Mouse (Mus musculus): ENCODE data around the gene 4930486L24Rik. TPM values are rescaled to one million over a fixed set of nuclear protein-coding genes. Genes with fewer than 3 reads are reported as not detected.
"Not testable (repeated sequence)": the region's sequence is repeated elsewhere in the genome, so short reads cannot be mapped to it uniquely, and the experiment has no call there.

4930486L24Rik gene
- total RNA-seq (2022) = under 1 TPM in 1 of 4 experiments, not detected in 3; 0.29 TPM

- DNase-seq (ENCODE audit: low spot score in 2 of 2) = no peak
Measured at GRCm38 (mm10) chr13:60864281-60864680, at the start of gene 4930486L24Rik. Gene 4930486L24Rik (minus strand): TSS chr13:60864475.

GRCm38 (mm10) chr13:60904780-60905179, 40.5 kb upstream of the 4930486L24Rik start, which contains the start of gene Tpbpb:
Gene Tpbpb (minus strand): TSS chr13:60904880.
- DNase-seq (ENCODE audit: low spot score in 2 of 2) = not testable (repeated sequence)

DNA sequence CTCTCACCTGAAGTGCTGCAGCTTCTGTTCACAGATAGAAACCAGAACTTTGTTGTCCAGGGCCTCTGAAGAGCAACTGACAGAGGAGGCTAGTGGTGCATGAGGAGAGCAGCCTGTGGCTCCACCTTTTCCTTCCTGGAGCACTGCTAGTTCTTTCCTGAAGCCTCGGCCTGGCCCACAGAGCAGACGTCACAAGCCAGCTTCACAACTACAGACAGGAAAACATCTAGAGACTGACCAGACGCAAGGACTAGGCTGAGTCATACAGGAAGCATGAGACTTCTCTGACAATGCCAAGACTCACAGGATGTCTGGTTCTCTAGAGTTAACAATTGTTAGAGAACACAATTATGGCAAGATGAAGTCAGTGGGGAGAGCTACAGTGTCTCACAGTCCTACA, 33.1 kb upstream of the 4930486L24Rik start, which contains the start of gene Ctla2b:
Gene Ctla2b (minus strand): TSS at position 120 of the 400 bp plus-strand sequence.
- DNase-seq (ENCODE audit: low spot score in 2 of 2) = peak; percentile 1 to 2

DNA sequence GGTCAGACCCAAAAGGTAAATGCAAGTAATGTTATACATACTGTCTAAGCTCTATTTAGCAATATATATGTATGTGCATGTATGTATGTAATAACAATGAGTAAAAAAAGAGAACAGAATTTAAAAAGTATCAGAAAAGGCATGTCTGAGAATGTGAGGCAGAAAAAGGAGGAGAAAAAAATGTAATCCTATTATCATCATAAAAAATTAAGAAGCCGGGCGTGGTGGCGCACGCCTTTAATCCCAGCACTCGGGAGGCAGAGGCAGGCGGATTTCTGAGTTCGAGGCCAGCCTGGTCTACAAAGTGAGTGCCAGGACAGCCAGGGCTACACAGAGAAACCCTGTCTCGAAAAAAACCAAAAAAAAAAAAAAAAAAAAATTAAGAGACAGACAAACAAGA, 32.5 kb upstream of the 4930486L24Rik start, which contains the start of gene Gm49392:
Gene Gm49392 (minus strand): TSS at position 101 of the 400 bp plus-strand sequence.
- DNase-seq (ENCODE audit: low spot score in 2 of 2) = not testable (repeated sequence)

- DNase-seq (ENCODE audit: low spot score in 2 of 2) = no peak
Measured at GRCm38 (mm10) chr13:60895406-60896160, 31.3 kb upstream of the 4930486L24Rik start.

DNA sequence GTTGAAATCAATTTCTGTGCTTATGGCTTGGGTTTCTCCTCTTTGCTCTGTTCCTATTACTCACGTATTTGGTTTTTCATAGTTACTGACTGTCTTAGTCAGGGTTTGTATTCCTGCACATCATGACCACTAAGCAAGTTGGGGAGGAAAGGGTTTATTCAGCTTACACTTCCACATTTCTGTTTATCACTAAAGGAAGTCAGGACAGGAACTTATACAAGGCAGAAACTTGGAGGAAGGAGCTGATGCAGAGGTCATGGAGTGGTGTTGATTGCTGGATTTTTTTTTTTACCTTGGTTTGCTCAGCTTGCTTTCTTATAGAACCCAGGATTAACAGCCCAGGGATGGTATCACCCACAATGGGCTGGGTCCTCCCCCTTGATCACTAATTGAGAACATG, 28.0 kb upstream of the 4930486L24Rik start:
- DNase-seq (ENCODE audit: low spot score in 2 of 2) = no peak

DNA sequence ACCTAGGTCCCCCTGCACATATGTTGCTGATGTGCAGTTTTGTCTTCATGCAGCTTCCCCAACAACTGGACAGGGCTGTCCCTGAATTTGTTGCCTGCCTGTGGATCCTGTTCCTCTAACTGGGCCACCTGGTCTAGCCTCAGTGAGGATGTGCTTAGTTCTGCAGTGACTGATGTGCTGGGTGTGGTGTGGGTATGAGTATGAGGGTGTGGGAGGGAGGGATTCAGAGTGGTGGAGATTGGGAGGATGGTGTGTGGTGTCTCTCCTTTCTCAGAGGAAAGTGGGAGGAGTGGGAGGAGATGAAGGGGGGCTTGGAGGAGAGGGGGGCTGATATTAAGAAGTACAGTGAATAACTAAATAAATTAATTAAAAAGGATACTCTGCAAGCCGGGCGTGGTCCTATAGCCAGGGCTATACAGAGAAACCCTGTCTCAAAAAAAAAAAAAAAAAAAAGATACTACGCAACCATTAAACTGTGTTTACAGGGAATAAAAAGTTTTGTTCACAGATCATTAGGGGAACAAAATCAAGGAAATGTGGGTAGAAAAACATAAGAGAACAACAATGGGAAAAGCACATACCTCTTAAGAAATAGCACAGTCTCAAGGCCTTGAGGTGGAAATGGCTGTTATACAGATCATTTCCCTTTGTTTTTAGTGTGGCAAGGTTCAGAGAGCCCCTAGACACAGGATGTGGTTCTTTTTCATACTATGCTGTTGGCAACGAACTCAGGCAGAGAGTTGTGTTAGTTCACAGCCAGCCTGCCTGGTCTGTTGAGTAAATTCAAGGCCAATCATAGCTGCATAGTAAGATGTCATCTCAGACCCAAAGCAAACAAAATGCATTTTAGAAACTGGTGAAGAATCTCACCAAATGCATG, 15.8 kb downstream of the 4930486L24Rik start:
- no peak for DNase-seq (ENCODE audit: low spot score in 2 of 2)

- no peak for DNase-seq (ENCODE audit: low spot score in 2 of 2)
Measured at GRCm38 (mm10) chr13:60843153-60843552, 21.1 kb downstream of the 4930486L24Rik start.

- no peak for DNase-seq (ENCODE audit: low spot score in 2 of 2)
Measured at GRCm38 (mm10) chr13:60842703-60843102, 21.6 kb downstream of the 4930486L24Rik start.

DNA sequence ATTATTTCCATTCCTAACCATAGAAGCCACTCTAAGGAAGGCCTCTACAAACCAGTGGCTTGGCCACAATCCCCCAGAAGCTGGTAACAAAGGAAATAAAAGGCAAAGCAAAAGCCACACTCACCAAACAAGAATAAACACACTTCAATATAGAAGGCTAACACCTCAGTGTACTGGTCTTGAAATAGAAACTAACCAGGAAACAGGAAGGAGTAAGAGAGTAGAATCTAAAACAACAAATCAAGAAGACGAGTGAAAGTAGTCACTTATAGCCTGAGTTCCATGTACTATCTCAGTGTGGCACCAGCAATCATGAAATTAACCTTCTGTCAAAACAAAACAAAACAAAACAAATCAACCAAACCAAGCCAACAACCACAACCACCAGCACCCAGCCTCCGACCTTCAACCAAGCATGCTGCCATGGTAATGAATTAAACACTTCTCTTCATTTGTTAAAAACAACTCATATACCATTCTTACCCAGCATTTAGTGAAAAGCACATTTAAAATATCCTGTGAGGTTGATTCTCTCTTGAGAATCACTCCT, 24.8 kb downstream of the 4930486L24Rik start:
- no peak for DNase-seq (ENCODE audit: low spot score in 2 of 2)

- DNase-seq (ENCODE audit: low spot score in 2 of 2) = no peak
Measured at GRCm38 (mm10) chr13:60826052-60826451, 38.2 kb downstream of the 4930486L24Rik start.

DNA sequence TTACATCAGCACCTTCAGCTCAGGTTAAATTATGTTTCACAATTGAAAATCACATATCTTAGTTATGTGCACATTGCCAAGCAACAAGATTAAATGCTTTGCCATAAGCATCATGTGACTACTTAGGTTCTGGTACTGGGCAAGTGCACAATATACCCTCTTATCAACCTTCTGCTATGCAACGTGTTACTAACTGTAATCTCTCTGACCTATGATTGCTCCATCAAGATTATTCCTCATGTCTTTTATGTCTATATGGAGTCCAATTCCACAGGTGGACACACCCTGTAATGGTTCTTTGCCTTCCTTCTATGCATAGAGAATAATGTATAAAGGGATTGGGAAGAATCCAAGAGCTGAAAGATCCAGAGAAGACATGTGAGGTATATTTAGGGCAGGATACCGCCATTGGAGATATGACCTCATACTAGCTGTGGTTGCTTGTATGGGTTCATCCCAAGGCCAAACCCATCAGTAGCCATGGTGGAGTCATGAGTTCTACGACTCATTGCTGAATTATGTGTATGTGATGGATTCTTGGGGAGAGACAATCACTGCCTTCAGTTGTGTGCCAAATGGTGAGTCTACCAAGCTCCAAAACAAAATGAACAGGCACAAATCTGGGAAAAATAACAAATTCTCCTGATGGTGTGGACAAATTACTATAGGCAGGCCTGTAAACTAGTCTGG, 43.6 kb downstream of the 4930486L24Rik start:
- no peak for DNase-seq (ENCODE audit: low spot score in 2 of 2)

GRCm38 (mm10) chr13:60819469-60819868, 44.8 kb downstream of the 4930486L24Rik start:
- DNase-seq (ENCODE audit: low spot score in 2 of 2) = peak in 1 of 2 experiments; percentile 11

GRCm38 (mm10) chr13:60813722-60814121, 50.6 kb downstream of the 4930486L24Rik start:
- DNase-seq (ENCODE audit: low spot score in 2 of 2) = no peak

DNA sequence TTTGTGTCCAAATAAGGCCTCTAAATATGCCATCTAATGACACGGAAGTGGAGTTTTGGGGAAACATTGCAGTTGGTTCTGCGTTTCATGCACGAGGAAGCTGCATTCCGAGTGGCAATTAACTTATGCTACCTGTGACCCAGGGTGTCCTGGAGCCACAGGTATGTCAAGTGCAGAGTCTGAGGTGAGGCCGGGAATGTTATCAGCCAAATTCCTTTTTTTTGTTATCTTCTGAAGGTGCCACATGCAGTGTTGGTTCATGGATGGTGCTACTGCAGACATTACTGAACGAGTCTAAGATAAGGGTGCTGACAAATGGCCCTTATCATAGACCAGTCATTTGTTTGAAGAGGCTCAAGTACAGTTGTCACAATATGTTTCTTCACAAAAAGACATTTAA, 51.5 kb downstream of the 4930486L24Rik start:
- DNase-seq (ENCODE audit: low spot score in 2 of 2) = no peak

DNA sequence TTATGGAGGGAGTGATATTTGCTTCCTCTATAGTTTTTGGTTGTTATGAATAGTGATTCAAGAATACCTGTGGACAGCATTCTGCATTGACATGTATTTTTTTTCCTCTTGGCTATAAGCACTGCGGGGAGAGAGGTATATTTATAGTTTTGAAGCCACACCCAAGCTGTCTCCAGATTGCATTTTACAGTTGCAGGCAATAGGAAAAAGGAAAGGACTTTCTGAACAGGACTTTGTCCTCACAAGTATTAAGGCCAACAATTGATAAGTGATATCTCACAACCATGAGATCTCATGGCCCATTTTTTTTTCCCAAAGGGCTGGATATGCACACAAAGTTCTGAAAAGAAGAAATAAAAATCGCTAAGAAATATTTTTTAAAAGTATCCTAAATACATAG, 54.6 kb downstream of the 4930486L24Rik start:
- DNase-seq (ENCODE audit: low spot score in 2 of 2) = no peak

- DNase-seq (ENCODE audit: low spot score in 2 of 2) = no peak
Measured at GRCm38 (mm10) chr13:60802749-60803148, 61.5 kb downstream of the 4930486L24Rik start, which contains the start of gene Ctsll3. Gene Ctsll3 (minus strand): TSS chr13:60802849.

Data from layer of hippocampus, adult 8-10 months (tissue).